Mouse (Mus musculus) urinary bladder, postnatal 14 days (tissue): ENCODE measurements around the gene Glo1.

ENCODE experiments used
- DNase-seq: peaks from one replicate; pipeline ENCODE4 v3.0.0; 2021; ENCODE audit warnings: low spot score

The Glo1 gene

GRCm38 (mm10) chr17:30576946-30577345, 49.7 kb downstream of the Glo1 start:
- DNase-seq: no peak

GRCm38 (mm10) chr17:30575941-30576773, 50.5 kb downstream of the Glo1 start, which contains the start of gene Btbd9:
Btbd9 (minus strand) TSS chr17:30576488.
- peak; percentile 94 for DNase-seq

GRCm38 (mm10) chr17:30575121-30575904, 51.4 kb downstream of the Glo1 start:
- no peak for DNase-seq

GRCm38 (mm10) chr17:30574783-30575075, 51.9 kb downstream of the Glo1 start:
- no peak for DNase-seq

GRCm38 (mm10) chr17:30573990-30574782, 52.5 kb downstream of the Glo1 start:
- no peak for DNase-seq

- no peak for DNase-seq
Measured at GRCm38 (mm10) chr17:30570971-30571370, 55.7 kb downstream of the Glo1 start.

GRCm38 (mm10) chr17:30570173-30570572, 56.5 kb downstream of the Glo1 start:
- peak; percentile 47 for DNase-seq

- DNase-seq: no peak
Measured at GRCm38 (mm10) chr17:30568473-30568872, 58.2 kb downstream of the Glo1 start.

GRCm38 (mm10) chr17:30564971-30565370, 61.7 kb downstream of the Glo1 start:
- no peak for DNase-seq

- no peak for DNase-seq
Measured at GRCm38 (mm10) chr17:30564407-30564806, 62.3 kb downstream of the Glo1 start.

GRCm38 (mm10) chr17:30563484-30564075, 63.1 kb downstream of the Glo1 start:
- no peak for DNase-seq

GRCm38 (mm10) chr17:30562770-30563169, 63.9 kb downstream of the Glo1 start:
- no peak for DNase-seq

- peak; percentile 73 for DNase-seq
Measured at GRCm38 (mm10) chr17:30559536-30559935, 67.1 kb downstream of the Glo1 start.

- no peak for DNase-seq
Measured at GRCm38 (mm10) chr17:30558623-30559022, 68.0 kb downstream of the Glo1 start.

GRCm38 (mm10) chr17:30556512-30556911, 70.2 kb downstream of the Glo1 start:
- DNase-seq: no peak

GRCm38 (mm10) chr17:30553027-30553937, 73.4 kb downstream of the Glo1 start:
- no peak for DNase-seq

- no peak for DNase-seq
Measured at GRCm38 (mm10) chr17:30550774-30551107, 75.9 kb downstream of the Glo1 start.

GRCm38 (mm10) chr17:30549899-30550773, 76.5 kb downstream of the Glo1 start:
- DNase-seq: no peak

GRCm38 (mm10) chr17:30539098-30539497, 87.6 kb downstream of the Glo1 start:
- peak; percentile 55 for DNase-seq

GRCm38 (mm10) chr17:30536651-30537050, 90.0 kb downstream of the Glo1 start:
- DNase-seq: no peak
